Mouse (Mus musculus) spleen, adult 2 months (tissue): ENCODE data around the gene Pbld2.

Experiments used
- CTCF ChIP-seq: fragments of 200-500 bp; IDR thresholded peaks from 2 replicates; pipeline ENCODE4 v1.5.1; 2011; ENCODE audit warnings: mild to moderate bottlenecking, inconsistent platforms; ENCODE audit not compliant: insufficient read depth, insufficient read length, insufficient replicate concordance; ENCODE audit errors: extremely low read depth
- POLR2A ChIP-seq: fragments of 200-500 bp; IDR thresholded peaks from 2 replicates; pipeline ENCODE4 v1.6.1; 2011; ENCODE audit warnings: low read depth, low read length, inconsistent platforms

DNA sequence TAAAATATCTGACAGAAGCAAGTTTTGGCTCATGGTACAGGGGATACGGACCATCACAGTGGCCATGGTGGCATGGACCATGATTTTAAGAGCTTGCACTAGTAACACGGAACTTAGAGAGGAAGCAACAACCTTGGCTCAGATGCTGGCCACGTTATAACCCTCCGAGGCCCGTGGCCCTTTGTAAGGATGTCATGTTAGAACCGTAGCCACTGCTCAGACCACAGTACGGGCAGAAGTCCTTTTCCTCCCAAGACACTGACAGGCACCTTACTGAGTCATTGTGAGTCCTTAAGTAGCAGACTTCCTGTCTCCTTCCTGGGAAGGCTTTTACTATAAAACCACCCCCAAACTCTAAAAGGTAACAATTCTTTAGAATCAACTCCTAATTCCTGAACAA, 27.2 kb downstream of the Pbld2 start:
- TF ChIP-seq CTCF (no peak), POLR2A (no peak)
